Mouse (Mus musculus) midbrain, postnatal 0 days (tissue): Measurements from ENCODE around the gene Gjc2. TPM values are rescaled to one million over a fixed set of nuclear protein-coding genes. Genes with fewer than 3 reads are reported as not detected.
"Not testable (repeated sequence)": the region's sequence is repeated elsewhere in the genome, so short reads cannot be mapped to it uniquely, and the experiment has no call there.

Experiments
- ATAC-seq: fragments of 200-750 bp; cut with Nextera tagmentation; 2 replicates; pipeline ENCODE4 v1.8.0; 2017; ENCODE audit warnings: moderate number of reproducible peaks, mild to moderate bottlenecking, moderate TSS enrichment, moderate library complexity; ENCODE audit not compliant: low FRiP score
- DNase-seq: peaks from one replicate; pipeline ENCODE4 v3.0.0-alpha.2; 2015; ENCODE audit warnings: low spot score
- H3K27ac ChIP-seq: fragments of 300-500 bp; sonication (generic); 2 replicates; pipeline ENCODE4 v1.5.1; 2014; ENCODE audit warnings: low read depth, mild to moderate bottlenecking, low read length, mixed read lengths
- H3K27me3 ChIP-seq: fragments of 300-500 bp; sonication (generic); 2 replicates; pipeline ENCODE4 v1.6.1; 2014; ENCODE audit warnings: low read length, control low read depth, mixed read lengths; ENCODE audit not compliant: insufficient read depth
- H3K36me3 ChIP-seq: fragments of 300-500 bp; sonication (generic); 2 replicates; pipeline ENCODE4 v1.6.1; 2014; ENCODE audit warnings: low read length, control low read depth, mixed read lengths; ENCODE audit not compliant: insufficient read depth
- H3K4me1 ChIP-seq: fragments of 300-500 bp; sonication (generic); 2 replicates; pipeline ENCODE4 v1.6.1; 2014; ENCODE audit warnings: mild to moderate bottlenecking, control low read depth, antibody characterized with exemption, low read length, mixed read lengths; ENCODE audit not compliant: insufficient read depth
- H3K4me2 ChIP-seq: fragments of 300-500 bp; sonication (generic); 2 replicates; pipeline ENCODE4 v1.6.1; 2014; ENCODE audit warnings: low read depth, mild to moderate bottlenecking, low read length, mixed read lengths; ENCODE audit not compliant: poor library complexity, severe bottlenecking
- H3K4me3 ChIP-seq: fragments of 300-500 bp; sonication (generic); 2 replicates; pipeline ENCODE4 v1.5.1; 2014; ENCODE audit warnings: low read depth, mild to moderate bottlenecking, low read length, moderate library complexity
- H3K9ac ChIP-seq: fragments of 300-500 bp; sonication (generic); replicated peaks from 2 replicates; pipeline ENCODE4 v1.6.1; 2014; ENCODE audit warnings: mild to moderate bottlenecking, low read length, moderate library complexity, mixed read lengths; ENCODE audit not compliant: poor library complexity, severe bottlenecking
- H3K9me3 ChIP-seq: fragments of 300-500 bp; sonication (generic); 2 replicates; pipeline ENCODE4 v1.6.1; 2016; ENCODE audit warnings: low read length, control low read depth
- CTCF ChIP-seq: IDR thresholded peaks from 2 replicates; pipeline ENCODE4 v1.5.1; 2016; ENCODE audit warnings: antibody characterized with exemption, mild to moderate bottlenecking
- WGBS: fragments of 180-500 bp; shearing (Covaris S2); extraction: QIAGEN DNeasy Blood & Tissue Kit; methylation state at CpG from one replicate; pipeline ENCODE4 v1.1.7; 2014; 5-methylcytosine and 5-hydroxymethylcytosine counted together
- polyA plus RNA-seq: library from polyadenylated mRNA; unstranded; fragments of >200 nt; fragmentation: Nextera tagmentation; extraction: Ambion mirVana; gene quantifications from 2 replicates; pipeline ENCODE4 v1.2.1, GENCODE M21; 2015
- total RNA-seq: library from RNA; depleted of rRNA; stranded (reverse); fragments of >200 nt; gene quantifications from 2 replicates; pipeline ENCODE4 v1.2.3, GENCODE M21; 2014

Gene Gjc2
- total and polyA plus RNA-seq, 2 experiments from 2014 or later = 0.38 to 0.44 TPM

GRCm38 (mm10) chr11:59221604-59222003 lies 38.6 kb upstream of the Gjc2 start:
- ATAC-seq = no peak
- no peak overlapping the region for H3K27ac ChIP-seq
- no peaks in the 10 kb centered on the region for H3K36me3 ChIP-seq
- H3K4me1 ChIP-seq = peaks cover 15% of the 10 kb centered on the region
- no peak overlapping the region for H3K4me2 ChIP-seq
- no peak for DNase-seq
- no peak for TF ChIP-seq CTCF
- no peaks in the 10 kb centered on the region for H3K9me3 ChIP-seq
- no peak overlapping the region for H3K4me3 ChIP-seq
- no peak overlapping the region for H3K9ac ChIP-seq
- no peaks in the 10 kb centered on the region for H3K27me3 ChIP-seq

DNA sequence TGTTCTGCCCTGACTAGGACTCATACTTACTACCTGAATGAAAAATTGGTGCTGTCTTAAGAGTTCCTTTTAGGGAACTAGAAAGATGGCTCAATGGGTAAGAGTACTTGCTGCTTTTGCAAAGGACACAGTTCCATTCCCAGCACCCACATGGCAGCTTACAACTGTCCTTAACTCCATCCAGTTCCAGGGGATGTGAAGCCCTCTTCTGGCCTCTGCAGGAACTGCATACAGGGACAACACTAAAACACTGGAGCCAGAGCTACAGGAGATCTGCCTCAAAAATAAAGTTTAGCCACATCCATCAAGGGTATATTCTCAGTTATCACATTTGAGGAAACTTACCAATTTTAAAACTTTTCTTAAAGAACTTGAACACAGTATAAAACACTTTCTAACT lies 36.1 kb upstream of the Gjc2 start:
- peaks cover 4% of the 10 kb centered on the region; the same call in 1 of the 2 replicates for H3K4me1 ChIP-seq
- no peak overlapping the region for H3K4me3 ChIP-seq
- TF ChIP-seq CTCF = peak; percentile 52
- no peak for DNase-seq
- H3K27me3 ChIP-seq = no peaks in the 10 kb centered on the region
- peaks cover 4% of the 10 kb centered on the region; the same call in 1 of the 2 replicates for H3K36me3 ChIP-seq
- no peak overlapping the region for H3K9ac ChIP-seq
- H3K4me2 ChIP-seq = no peak overlapping the region
- no peaks in the 10 kb centered on the region for H3K9me3 ChIP-seq
- H3K27ac ChIP-seq = no peak overlapping the region
- ATAC-seq = no peak

- H3K4me2 ChIP-seq = no peak overlapping the region
- H3K9ac ChIP-seq = no peak overlapping the region
- 89% methylated on average over 4 of the region's 4 CpGs for WGBS
- TF ChIP-seq CTCF = no peak
- no peak overlapping the region for H3K27ac ChIP-seq
- H3K4me1 ChIP-seq = peaks cover 1% of the 10 kb centered on the region; the same call in 1 of the 2 replicates
- no peaks in the 10 kb centered on the region for H3K9me3 ChIP-seq
- no peak overlapping the region for H3K4me3 ChIP-seq
- peaks cover 4% of the 10 kb centered on the region; the same call in 1 of the 2 replicates for H3K36me3 ChIP-seq
- ATAC-seq (no peak), DNase-seq (no peak)
- H3K27me3 ChIP-seq = no peaks in the 10 kb centered on the region
These were observed 35.5 kb upstream of the Gjc2 start for GRCm38 (mm10) chr11:59218389-59218998.

GRCm38 (mm10) chr11:59216955-59217354 lies 33.9 kb upstream of the Gjc2 start:
- Histone ChIP-seq H3K4me1 (no peaks in the 10 kb centered on the region; the same call in 1 of the 2 replicates), H3K4me2 (no peak overlapping the region), H3K27me3 (no peaks in the 10 kb centered on the region), H3K9ac (no peak overlapping the region), H3K9me3 (no peaks in the 10 kb centered on the region), H3K27ac (no peak overlapping the region), H3K36me3 (peaks cover 10% of the 10 kb centered on the region), H3K4me3 (no peak overlapping the region)
- WGBS = 87% methylated on average over 3 of the region's 3 CpGs
- no peak for TF ChIP-seq CTCF
- ATAC-seq (no peak), DNase-seq (no peak)

GRCm38 (mm10) chr11:59212892-59213494 lies 30.0 kb upstream of the Gjc2 start:
- no peak overlapping the region for H3K4me3 ChIP-seq
- no peak overlapping the region for H3K9ac ChIP-seq
- DNase-seq (no peak), ATAC-seq (no peak)
- H3K27ac ChIP-seq = no peak overlapping the region
- H3K36me3 ChIP-seq = peaks cover 24% of the 10 kb centered on the region
- no peaks in the 10 kb centered on the region for H3K27me3 ChIP-seq
- WGBS = 91% methylated on average over 12 of the region's 12 CpGs
- no peaks in the 10 kb centered on the region for H3K4me1 ChIP-seq
- H3K4me2 ChIP-seq = no peak overlapping the region
- H3K9me3 ChIP-seq = no peaks in the 10 kb centered on the region
- no peak for TF ChIP-seq CTCF

- H3K9ac ChIP-seq, H3K27ac ChIP-seq, H3K4me2 ChIP-seq, H3K4me1 ChIP-seq, H3K4me3 ChIP-seq, DNase-seq, ATAC-seq, H3K27me3 ChIP-seq, H3K9me3 ChIP-seq: not testable (repeated sequence)
- WGBS = 84% methylated on average over 12 of the region's 12 CpGs
- peaks cover 24% of the 10 kb centered on the region for H3K36me3 ChIP-seq
These were observed 29.3 kb upstream of the Gjc2 start for GRCm38 (mm10) chr11:59212320-59212719.

- 92% methylated on average over 9 of the region's 9 CpGs for WGBS
- H3K36me3 ChIP-seq = peaks cover 24% of the 10 kb centered on the region
- H3K4me1 ChIP-seq, ATAC-seq, H3K4me2 ChIP-seq, H3K27ac ChIP-seq, H3K4me3 ChIP-seq, H3K27me3 ChIP-seq, H3K9ac ChIP-seq, DNase-seq, H3K9me3 ChIP-seq: not testable (repeated sequence)
These were observed 28.5 kb upstream of the Gjc2 start for GRCm38 (mm10) chr11:59211561-59211960.
